Mouse (Mus musculus) ES-Bruce4 (cell line): ENCODE data around the gene Tbc1d22a.

Experiments used
- CTCF ChIP-seq: IDR thresholded peaks from one replicate; pipeline ENCODE4 v1.8.1; 2011; ENCODE audit warnings: low read depth, low read length
- EP300 ChIP-seq: IDR thresholded peaks from 2 replicates; pipeline ENCODE4 v1.6.1; 2011; ENCODE audit warnings: low read depth, low read length; ENCODE audit not compliant: insufficient read depth

- no peak for TF ChIP-seq CTCF
- TF ChIP-seq EP300 = no peak
Observed at GRCm38 (mm10) chr15:86342637-86343375, 128.5 kb downstream of the Tbc1d22a start.
